Mouse (Mus musculus) stomach, postnatal 0 days (tissue): ENCODE measurements at regions not wholly inside any gene's neighbourhood (a gene's known extent, or its start where the extent isn't known, plus 50 kb on each side); places are given as distances from the start of the nearest gene placed in this dataset.

ENCODE experiments used
- CTCF ChIP-seq: IDR thresholded peaks from 2 replicates; pipeline ENCODE4 v1.5.1; 2016; ENCODE audit warnings: antibody characterized with exemption, low read depth, mild to moderate bottlenecking, moderate library complexity
- EP300 ChIP-seq: optimal IDR thresholded peaks from 2 replicates; pipeline ENCODE3; 2016; ENCODE audit warnings: antibody characterized with exemption

- no peak for TF ChIP-seq CTCF
- no peak for TF ChIP-seq EP300
These were observed 575.2 kb downstream of the Trim52 start for GRCm38 (mm10) chr14:106681193-106681592.
